Comparison of ENCODE assay signal across 16 mouse cellular contexts in the genomic region with DNA sequence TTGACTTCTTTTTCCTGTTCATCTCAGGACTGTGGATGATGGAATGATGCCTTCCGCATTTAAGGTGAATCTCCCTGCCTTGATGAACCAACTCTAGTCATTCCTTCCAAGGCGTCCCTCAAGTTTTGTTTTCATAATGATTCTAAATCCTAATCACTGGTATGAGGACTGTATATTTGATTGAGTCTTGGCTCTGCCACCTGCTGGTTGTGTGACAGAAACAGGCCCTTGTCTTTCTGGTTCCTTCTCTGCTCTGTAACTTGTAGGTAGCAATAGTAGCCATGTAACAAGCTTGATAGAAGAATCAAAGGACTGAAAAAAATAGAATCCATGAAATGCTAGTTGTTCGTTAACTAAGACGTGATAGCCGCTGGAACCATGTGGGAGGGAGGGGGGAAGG.
DNase-seq lines count a peak whose midpoint lies in the region; ATAC-seq and TF ChIP-seq lines count a peak whose summit lies in the region.
"Had no signal": no experiment of that assay in that cellular context is flagged by ENCODE, and none has a peak within 500 bp of the region (broad histone marks: within the 10 kb centered on the region; RNA-seq: fewer than 3 reads in every experiment).

No protein-coding gene starts in this region.

- no peak overlapping the region for H3K4me2 ChIP-seq in stomach, embryonic 16.5 days (ENCODE audit: low read depth, low read length)

- H3K36me3 ChIP-seq in stomach, embryonic 16.5 days (ENCODE audit: control insufficient read depth, insufficient read depth, low read length) = no peaks in the 10 kb centered on the region

- TF ChIP-seq CTCF in gastrocnemius, adult 2 months (IDR thresholded peaks at IDR 0.05) = peak; percentile 23; the same call in 1 of the 2 replicates
- peak; percentile 66 for TF ChIP-seq CTCF in layer of hippocampus, adult 2 months (conservative IDR thresholded peaks at IDR 0.05)

- DNase-seq in gastrocnemius, adult 2 months = no peak
- DNase-seq in gastrocnemius, postnatal 25 days = no peak
- DNase-seq in layer of hippocampus, adult 2 months (ENCODE audit: low spot score in 2 of 2) = no peak
- DNase-seq in layer of hippocampus, adult 9-11 months = no peak
- peak; percentile 10 for DNase-seq in retina, embryonic 14.5 days (ENCODE audit: low spot score)
- DNase-seq in retina, postnatal 1 day = no peak
- DNase-seq in cerebellum, adult 9-10 months = no peak
- DNase-seq: cerebellum, adult 2 months; heart, postnatal 36 days; liver; right cerebral cortex, postnatal 25 days; thymus, adult 18-20 months had no signal

- no peak overlapping the region for H3K9ac ChIP-seq in stomach, embryonic 16.5 days (ENCODE audit: low read length)

- no peaks in the 10 kb centered on the region for H3K9me3 ChIP-seq in stomach, embryonic 16.5 days (replicated peaks; ENCODE audit: control insufficient read depth, low read length)

- H3K27me3 ChIP-seq in stomach, embryonic 16.5 days (ENCODE audit: control insufficient read depth, insufficient read depth, low read length) = no peaks in the 10 kb centered on the region

- H3K4me1 ChIP-seq in stomach, embryonic 16.5 days (ENCODE audit: control insufficient read depth, insufficient read depth, low read length) = no peaks in the 10 kb centered on the region

- 66% methylated on average over 5 of the region's 5 CpGs for WGBS in stomach, embryonic 16.5 days

- no peak overlapping the region for H3K27ac ChIP-seq in gastrocnemius, adult 2 months
- H3K27ac ChIP-seq in layer of hippocampus, adult 2 months = no peak overlapping the region; the same call in 1 of the 2 replicates
- H3K27ac ChIP-seq in stomach, embryonic 16.5 days (ENCODE audit: low read length) = 0 out of 2 replicates have a peak overlapping the region, but pooled peaks have one; percentile 14
- H3K27ac ChIP-seq: macrophage had no signal

- no peak for ATAC-seq in stomach, embryonic 16.5 days (ENCODE audit: insufficient read depth, low FRiP score)
- ATAC-seq: inflammation-experienced regulatory T-cells, adult 6 months had no signal

- intact Hi-C loops in gastrocnemius, adult 2 months (cut with DNase I) = loop anchor here (10.0 kb wide), 1 partner anchor 138 kb away; no protein-coding TSS in a partner anchor

- no peak overlapping the region for H3K4me3 ChIP-seq in gastrocnemius, adult 2 months
- H3K4me3 ChIP-seq in layer of hippocampus, adult 2 months = no peak overlapping the region
- H3K4me3 ChIP-seq in stomach, embryonic 16.5 days (replicated peaks; ENCODE audit: low read length) = no peak overlapping the region
- H3K4me3 ChIP-seq: erythroblast, embryonic 14.5 days had no signal
